Mouse (Mus musculus) liver, embryonic 14.5 days (tissue): ENCODE data around the gene Ptch1. TPM values are rescaled to one million over a fixed set of nuclear protein-coding genes. Genes with fewer than 3 reads are reported as not detected.

Source experiments
- ATAC-seq: fragments of 200-750 bp; cut with Nextera tagmentation; 2 replicates; pipeline ENCODE4 v1.8.0; 2017; ENCODE audit warnings: moderate number of reproducible peaks, mild to moderate bottlenecking, moderate library complexity; ENCODE audit not compliant: insufficient read depth
- DNase-seq, 3 experiments: peaks; one replicate each; pipeline ENCODE4 v3.0.0-alpha.2; 2012 to 2013; ENCODE audit warnings: low read depth in 3 of 3, low spot score in 3 of 3
- H3K27ac ChIP-seq: fragments of 300-500 bp; sonication (generic); 2 replicates; pipeline ENCODE4 v1.5.1; 2014; ENCODE audit warnings: moderate library complexity, mild to moderate bottlenecking, control low read depth, inconsistent platforms
- H3K27me3 ChIP-seq: fragments of 300-500 bp; sonication (generic); 2 replicates; pipeline ENCODE4 v1.6.1; 2014; ENCODE audit warnings: mild to moderate bottlenecking, low read length, moderate library complexity; ENCODE audit not compliant: control insufficient read depth, insufficient read depth
- H3K36me3 ChIP-seq: fragments of 300-500 bp; sonication (generic); replicated peaks from 2 replicates; pipeline ENCODE4 v1.6.1; 2014; ENCODE audit warnings: low read depth; ENCODE audit not compliant: control insufficient read depth, insufficient read depth
- H3K4me1 ChIP-seq, 2 experiments: fragments of 200-500 bp in 1 of 2; fragments of 300-500 bp in 1 of 2; sonication (generic) in 1 of 2; replicated peaks; 2 replicates each; pipeline ENCODE4 v1.6.1; 2012 to 2014; ENCODE audit warnings: antibody characterized with exemption in 1 of 2, inconsistent platforms in 1 of 2, low read length in 1 of 2; ENCODE audit not compliant: control insufficient read depth in 2 of 2, insufficient read depth in 2 of 2
- H3K4me2 ChIP-seq: fragments of 300-500 bp; sonication (generic); 2 replicates; pipeline ENCODE4 v1.6.1; 2014; ENCODE audit warnings: low read depth, mild to moderate bottlenecking, control low read depth, moderate library complexity
- H3K4me3 ChIP-seq, 2 experiments: fragments of 200-500 bp in 1 of 2; fragments of 300-500 bp in 1 of 2; sonication (generic) in 1 of 2; 2 replicates each; pipeline ENCODE4 v1.5.1; 2012 to 2014; ENCODE audit warnings: low read depth in 2 of 2, low read length in 2 of 2, mild to moderate bottlenecking in 2 of 2, control low read depth in 1 of 2, inconsistent platforms in 1 of 2, moderate library complexity in 1 of 2; ENCODE audit not compliant: insufficient read depth in 1 of 2
- H3K9ac ChIP-seq: fragments of 300-500 bp; sonication (generic); replicated peaks from 2 replicates; pipeline ENCODE4 v1.6.1; 2014; ENCODE audit warnings: mild to moderate bottlenecking, control low read depth, moderate library complexity
- H3K9me3 ChIP-seq: fragments of 300-500 bp; sonication (generic); 2 replicates; pipeline ENCODE4 v1.6.1; 2016; ENCODE audit warnings: low read length, mixed read lengths; ENCODE audit not compliant: control insufficient read depth
- CTCF ChIP-seq: IDR thresholded peaks from 2 replicates; pipeline ENCODE4 v1.5.1; 2016; ENCODE audit warnings: antibody characterized with exemption, low read depth, control low read depth
- EP300 ChIP-seq: IDR thresholded peaks from 2 replicates; pipeline ENCODE4 v1.6.1; 2016; ENCODE audit warnings: antibody characterized with exemption, low read depth
- WGBS: fragments of 180-500 bp; shearing (Covaris S2); extraction: QIAGEN DNeasy Blood & Tissue Kit; methylation state at CpG from one replicate; pipeline ENCODE4 v1.1.7; 2014; ENCODE audit not compliant: insufficient replicate concordance; 5-methylcytosine and 5-hydroxymethylcytosine counted together
- polyA plus RNA-seq, 2 experiments: library from polyadenylated mRNA; depleted of rRNA in 1 of 2; stranded (reverse) in 1 of 2; unstranded in 1 of 2; fragments of >200 nt; fragmentation: Nextera tagmentation in 1 of 2; extraction: Ambion mirVana in 1 of 2; gene quantifications; 2 replicates each; pipeline versions ENCODE4 v1.2.1 to v1.2.3; 2012 to 2014

Ptch1 gene
- polyA plus RNA-seq, 2 experiments = 4.2 to 4.3 TPM

GRCm38 (mm10) chr13:63572111-63572452, 1.3 kb downstream of the Ptch1 start:
- no peaks in the 10 kb centered on the region for H3K36me3 ChIP-seq
- TF ChIP-seq CTCF = no peak
- TF ChIP-seq EP300 = no peak
- H3K27ac ChIP-seq = no peak overlapping the region
- peaks cover 0 to 9% of the 10 kb centered on the region in 2 experiments; a peak in 3 of 4 replicates for H3K4me1 ChIP-seq
- H3K27me3 ChIP-seq = peaks cover 69% of the 10 kb centered on the region
- peak overlapping the region; percentile 65 for H3K4me2 ChIP-seq
- WGBS = 1% methylated on average over 12 of the region's 12 CpGs
- H3K9ac ChIP-seq = no peak overlapping the region
- no peak for DNase-seq
- no peaks in the 10 kb centered on the region for H3K9me3 ChIP-seq
- H3K4me3 ChIP-seq = peak overlapping the region in 1 of 2 experiments; percentile 48; a peak in 3 of 4 replicates
- ATAC-seq = no peak

GRCm38 (mm10) chr13:63570456-63570855, 2.9 kb downstream of the Ptch1 start:
- Histone ChIP-seq H3K4me2 (no peak overlapping the region), H3K27me3 (peaks cover 62% of the 10 kb centered on the region), H3K27ac (no peak overlapping the region), H3K9me3 (no peaks in the 10 kb centered on the region), H3K36me3 (no peaks in the 10 kb centered on the region), H3K4me3 (no peak overlapping the region), H3K4me1 (peaks cover 0 to 9% of the 10 kb centered on the region in 2 experiments; a peak in 3 of 4 replicates), H3K9ac (no peak overlapping the region)
- no peak for DNase-seq
- TF ChIP-seq CTCF (no peak), EP300 (no peak)
- no peak for ATAC-seq

GRCm38 (mm10) chr13:63569396-63569756, 4.0 kb downstream of the Ptch1 start:
- ATAC-seq (no peak), DNase-seq (no peak)
- Histone ChIP-seq H3K27me3 (peaks cover 59% of the 10 kb centered on the region), H3K4me3 (no peak overlapping the region), H3K27ac (no peak overlapping the region), H3K9ac (no peak overlapping the region), H3K36me3 (no peaks in the 10 kb centered on the region), H3K4me1 (peaks cover 0 to 9% of the 10 kb centered on the region in 2 experiments; a peak in 3 of 4 replicates), H3K9me3 (no peaks in the 10 kb centered on the region), H3K4me2 (peak overlapping the region; percentile 100)
- 29% methylated on average over 5 of the region's 5 CpGs for WGBS
- TF ChIP-seq EP300 (no peak), CTCF (no peak)

- Histone ChIP-seq H3K9ac (peak overlapping the region; percentile 67), H3K9me3 (no peaks in the 10 kb centered on the region), H3K4me3 (peak overlapping the region; percentile 91 to 97), H3K36me3 (no peaks in the 10 kb centered on the region), H3K4me1 (peaks cover 0 to 9% of the 10 kb centered on the region in 2 experiments; a peak in 3 of 4 replicates), H3K27me3 (peaks cover 54% of the 10 kb centered on the region), H3K4me2 (peak overlapping the region; percentile 100), H3K27ac (no peak overlapping the region)
- no peak for ATAC-seq
- no peak for TF ChIP-seq EP300
- TF ChIP-seq CTCF = no peak
- WGBS = 7% methylated on average over 19 of the region's 19 CpGs
- no peak for DNase-seq
Observed at GRCm38 (mm10) chr13:63568741-63569395, 4.5 kb downstream of the Ptch1 start.

GRCm38 (mm10) chr13:63568306-63568705, 5.1 kb downstream of the Ptch1 start:
- no peak for ATAC-seq
- peaks cover 48% of the 10 kb centered on the region for H3K27me3 ChIP-seq
- H3K4me2 ChIP-seq = peak overlapping the region; percentile 100
- DNase-seq = no peak
- peak overlapping the region; percentile 67 for H3K9ac ChIP-seq
- TF ChIP-seq CTCF = no peak
- TF ChIP-seq EP300 = no peak
- H3K9me3 ChIP-seq = no peaks in the 10 kb centered on the region
- peak overlapping the region; percentile 91 to 97 for H3K4me3 ChIP-seq
- peaks cover 0 to 9% of the 10 kb centered on the region in 2 experiments; a peak in 3 of 4 replicates for H3K4me1 ChIP-seq
- H3K36me3 ChIP-seq = no peaks in the 10 kb centered on the region
- WGBS = under 1% methylated on average over 14 of the region's 14 CpGs
- H3K27ac ChIP-seq = no peak overlapping the region
